Mouse (Mus musculus) ES-E14 (cell line): Measurements from ENCODE around the gene Amigo1.

Experiments used
- CHD2 ChIP-seq: IDR thresholded peaks from 2 replicates; pipeline ENCODE4 v1.6.1; 2014; ENCODE audit warnings: mild to moderate bottlenecking, low read depth, low read length, inconsistent platforms
- HCFC1 ChIP-seq: IDR thresholded peaks from 2 replicates; pipeline ENCODE4 v1.6.1; 2012; ENCODE audit warnings: low read length, inconsistent platforms, borderline replicate concordance; ENCODE audit not compliant: insufficient read depth
- MAFK ChIP-seq: IDR thresholded peaks from 2 replicates; pipeline ENCODE4 v1.6.1; 2014; ENCODE audit warnings: mild to moderate bottlenecking, low read depth, low read length, inconsistent platforms; ENCODE audit not compliant: insufficient read depth
- ZC3H11A ChIP-seq: IDR thresholded peaks from 2 replicates; pipeline ENCODE4 v1.6.1; 2012; ENCODE audit warnings: low read depth, mild to moderate bottlenecking, inconsistent platforms, low read length, borderline replicate concordance
- ZNF384 ChIP-seq: IDR thresholded peaks from 2 replicates; pipeline ENCODE4 v1.6.1; 2012; ENCODE audit warnings: low read depth, low read length, inconsistent platforms

DNA sequence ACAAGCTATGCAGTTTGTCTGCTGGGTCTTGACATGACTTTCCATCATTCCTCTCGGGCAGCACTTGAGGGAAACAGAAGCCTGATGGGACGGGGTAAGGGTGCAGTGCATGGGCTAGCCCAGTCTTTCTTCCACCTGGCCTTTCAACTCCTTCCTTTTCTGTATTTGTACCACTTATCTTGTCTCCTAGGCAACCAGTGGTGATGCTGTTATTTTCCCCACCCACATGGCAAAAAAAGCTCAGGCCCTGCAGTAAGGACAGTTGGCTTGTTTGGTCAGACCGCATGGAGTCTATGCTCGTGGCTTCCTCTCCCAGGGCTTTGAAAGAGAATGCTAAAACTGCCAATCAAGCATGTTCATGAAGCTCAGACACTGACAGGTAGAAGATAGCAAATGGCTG, 7.6 kb downstream of the Amigo1 start:
- no peak for TF ChIP-seq CHD2
- no peak for TF ChIP-seq ZC3H11A
- TF ChIP-seq ZNF384, result no peak
- TF ChIP-seq HCFC1, result no peak
- no peak for TF ChIP-seq MAFK
